Mouse (Mus musculus): ENCODE data around the gene Iyd.

DNA sequence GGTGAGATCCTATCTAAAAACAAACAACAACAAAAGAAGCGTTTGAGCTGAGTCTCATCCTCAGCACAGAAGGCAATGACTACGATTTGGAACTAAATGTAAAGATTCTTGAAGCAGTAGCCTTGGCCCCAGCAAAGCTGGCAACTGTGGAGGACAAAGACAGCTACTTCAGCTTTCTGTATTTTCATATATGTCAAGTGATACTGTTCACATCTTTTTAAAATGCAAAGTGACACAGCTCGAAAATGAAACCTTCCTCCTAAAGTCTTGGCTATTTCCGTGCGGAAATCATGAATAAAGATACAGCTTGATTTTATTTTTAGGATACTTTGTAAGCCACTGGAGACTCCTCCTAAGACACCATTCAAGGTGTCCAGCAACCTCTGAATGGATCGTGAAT lies 26.1 kb upstream of the Iyd start:
- TF ChIP-seq CTCF (IDR thresholded peaks at IDR 0.05; ENCODE audit: low read depth) = no peak
- TF ChIP-seq EP300 (IDR thresholded peaks at IDR 0.05; ENCODE audit: low read depth) = no peak
